Mouse (Mus musculus) fat pad, adult 2 months (tissue): ENCODE results near the gene Gm28551.

Source experiments
- DNase-seq: peaks from one replicate; pipeline ENCODE4 v3.0.0-alpha.2; 2011; ENCODE audit warnings: low read depth, low spot score; ENCODE audit errors: extremely low read depth

Gm28551 gene

DNA sequence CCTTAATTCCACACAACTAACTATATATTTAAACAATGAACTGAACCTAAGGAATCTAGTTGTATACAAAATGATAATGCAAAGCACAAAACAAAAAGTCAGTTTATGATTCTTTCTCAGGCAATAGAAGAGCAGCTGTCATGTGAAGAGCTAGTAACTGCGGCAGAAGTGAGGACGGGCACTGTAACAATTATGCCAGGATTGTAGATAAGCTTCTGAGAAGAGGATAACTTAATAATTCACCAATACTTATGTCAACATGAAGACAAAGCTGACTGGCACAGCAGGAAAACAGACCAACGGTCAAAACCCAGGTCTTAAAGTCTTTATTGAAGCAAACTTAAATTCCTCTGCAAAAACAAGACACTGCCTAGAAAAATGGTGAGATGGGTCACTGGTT, 61.3 kb downstream of the Gm28551 start:
- no peak for DNase-seq
